Mouse (Mus musculus) neural tube, embryonic 11.5 days (tissue): ENCODE data around the gene Ung. TPM values are rescaled to one million over a fixed set of nuclear protein-coding genes. Genes with fewer than 3 reads are reported as not detected.

Source experiments
- ATAC-seq: fragments of 200-750 bp; cut with Nextera tagmentation; 2 replicates; pipeline ENCODE4 v1.8.0; 2017; ENCODE audit warnings: moderate number of reproducible peaks, mild to moderate bottlenecking, moderate TSS enrichment, moderate library complexity; ENCODE audit not compliant: insufficient read depth, low FRiP score, low TSS enrichment
- DNase-seq: peaks from one replicate; pipeline ENCODE4 v3.0.0-alpha.2; 2015; ENCODE audit warnings: low spot score
- H3K27ac ChIP-seq: fragments of 300-500 bp; sonication (generic); 2 replicates; pipeline ENCODE4 v1.5.1; 2014; ENCODE audit warnings: low read depth, mild to moderate bottlenecking, low read length
- H3K27me3 ChIP-seq: fragments of 300-500 bp; sonication (generic); 2 replicates; pipeline ENCODE4 v1.6.1; 2014; ENCODE audit warnings: mild to moderate bottlenecking, low read length, mixed read lengths; ENCODE audit not compliant: control insufficient read depth, insufficient read depth
- H3K36me3 ChIP-seq: fragments of 300-500 bp; sonication (generic); 2 replicates; pipeline ENCODE4 v1.6.1; 2014; ENCODE audit warnings: mild to moderate bottlenecking, low read length, moderate library complexity, mixed read lengths; ENCODE audit not compliant: control insufficient read depth, insufficient read depth
- H3K4me1 ChIP-seq: fragments of 300-500 bp; sonication (generic); 2 replicates; pipeline ENCODE4 v1.6.1; 2014; ENCODE audit warnings: low read length, mixed read lengths; ENCODE audit not compliant: control insufficient read depth, insufficient read depth
- H3K4me2 ChIP-seq: fragments of 300-500 bp; sonication (generic); 2 replicates; pipeline ENCODE4 v1.6.1; 2014; ENCODE audit warnings: low read depth, mild to moderate bottlenecking, moderate library complexity
- H3K4me3 ChIP-seq: fragments of 300-500 bp; sonication (generic); 2 replicates; pipeline ENCODE4 v1.5.1; 2014; ENCODE audit warnings: low read depth, low read length
- H3K9ac ChIP-seq: fragments of 300-500 bp; sonication (generic); 2 replicates; pipeline ENCODE4 v1.6.1; 2014; ENCODE audit warnings: mild to moderate bottlenecking, low read length
- H3K9me3 ChIP-seq: fragments of 300-500 bp; sonication (generic); 2 replicates; pipeline ENCODE4 v1.6.1; 2016; ENCODE audit warnings: low read length; ENCODE audit not compliant: control insufficient read depth
- WGBS: fragments of 180-500 bp; shearing (Covaris S2); extraction: QIAGEN DNeasy Blood & Tissue Kit; methylation state at CpG from one replicate; pipeline ENCODE4 v1.1.7; 2014; 5-methylcytosine and 5-hydroxymethylcytosine counted together
- polyA plus RNA-seq: library from polyadenylated mRNA; unstranded; fragments of >200 nt; fragmentation: Nextera tagmentation; extraction: Ambion mirVana; gene quantifications from 2 replicates; pipeline ENCODE4 v1.2.1, GENCODE M21; 2014

Gene Ung
- 26.6 and 28.0 TPM in 2 replicates for polyA plus RNA-seq

DNA sequence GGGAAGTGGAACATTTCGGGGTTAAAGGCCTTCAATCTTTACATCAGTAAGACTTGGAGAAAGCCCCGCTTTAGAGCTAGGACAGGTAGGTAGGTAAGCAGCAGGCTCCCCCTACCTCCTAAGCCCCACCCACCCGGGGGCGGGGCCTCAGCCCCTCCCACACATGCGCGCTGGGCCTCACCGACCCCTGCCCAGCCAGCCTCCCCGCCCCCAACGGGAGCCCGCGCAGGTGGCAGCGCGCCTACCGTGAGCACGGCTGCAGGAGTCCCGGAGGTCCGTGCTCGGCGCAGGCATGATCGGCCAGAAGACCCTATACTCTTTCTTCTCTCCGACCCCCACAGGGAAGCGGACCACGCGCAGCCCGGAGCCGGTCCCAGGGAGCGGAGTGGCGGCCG, at the start of gene Ung:
Gene Ung (plus strand): TSS at position 176 of the 395 bp plus-strand sequence.
- Histone ChIP-seq H3K4me3 (peak within 1 kb of the TSS; percentile 72), H3K4me2 (peak within 1 kb of the TSS; percentile 95), H3K27ac (no peak within 1 kb of the TSS), H3K27me3 (no peaks in the 10 kb centered on the region), H3K9me3 (no peaks in the 10 kb centered on the region), H3K36me3 (no peaks in the 10 kb centered on the region), H3K4me1 (peaks cover 4% of the 10 kb centered on the region; the same call in 1 of the 2 replicates), H3K9ac (peak within 1 kb of the TSS; percentile 50)
- WGBS, result under 1% methylated on average over 25 of the region's 29 CpGs
- ATAC-seq (peak; percentile 46), DNase-seq (peak; percentile 78)

- no peak for ATAC-seq
- Histone ChIP-seq H3K9ac (no peak overlapping the region), H3K36me3 (no peaks in the 10 kb centered on the region), H3K4me1 (no peaks in the 10 kb centered on the region), H3K9me3 (no peaks in the 10 kb centered on the region), H3K4me2 (no peak overlapping the region), H3K4me3 (no peak overlapping the region), H3K27ac (no peak overlapping the region), H3K27me3 (no peaks in the 10 kb centered on the region)
- WGBS, result 86% methylated on average over 14 of the region's 14 CpGs
- DNase-seq, result no peak
Measured at GRCm38 (mm10) chr5:114085501-114085900, 44.7 kb upstream of the Ung start.

- no peak overlapping the region for H3K9ac ChIP-seq
- 82% methylated on average over 12 of the region's 12 CpGs for WGBS
- no peak overlapping the region for H3K27ac ChIP-seq
- no peaks in the 10 kb centered on the region for H3K9me3 ChIP-seq
- DNase-seq, result no peak
- no peaks in the 10 kb centered on the region for H3K27me3 ChIP-seq
- no peak for ATAC-seq
- H3K4me2 ChIP-seq, result no peak overlapping the region
- no peak overlapping the region for H3K4me3 ChIP-seq
- no peaks in the 10 kb centered on the region for H3K4me1 ChIP-seq
- H3K36me3 ChIP-seq, result no peaks in the 10 kb centered on the region
Measured at GRCm38 (mm10) chr5:114087875-114088480, 42.2 kb upstream of the Ung start.

- H3K27ac ChIP-seq, result peak overlapping the region; percentile 51
Measured at GRCm38 (mm10) chr5:114090421-114091013, 39.7 kb upstream of the Ung start.

GRCm38 (mm10) chr5:114091057-114091807, 39.0 kb upstream of the Ung start, which contains the start of gene Svop:
Svop (minus strand) TSS chr5:114091570.
- Histone ChIP-seq H3K4me3 (peak within 1 kb of the TSS; percentile 40), H3K4me1 (no peaks in the 10 kb centered on the region), H3K36me3 (no peaks in the 10 kb centered on the region), H3K27me3 (no peaks in the 10 kb centered on the region), H3K4me2 (peak within 1 kb of the TSS; percentile 40), H3K27ac (peak within 1 kb of the TSS; percentile 51), H3K9ac (peak within 1 kb of the TSS; percentile 63), H3K9me3 (no peaks in the 10 kb centered on the region)
- DNase-seq (peak; percentile 86), ATAC-seq (peak; percentile 60)
- WGBS, result 3% methylated on average over 40 of the region's 40 CpGs

More at GRCm38 (mm10) chr5:114090421-114091013, 39.7 kb upstream of the Ung start:
- 23% methylated on average over 7 of the region's 7 CpGs for WGBS
- Histone ChIP-seq H3K36me3 (no peaks in the 10 kb centered on the region), H3K27me3 (no peaks in the 10 kb centered on the region), H3K4me1 (no peaks in the 10 kb centered on the region), H3K4me3 (peak overlapping the region; percentile 40), H3K9me3 (no peaks in the 10 kb centered on the region), H3K4me2 (peak overlapping the region; percentile 40), H3K9ac (peak overlapping the region; percentile 63)
- ATAC-seq (no peak), DNase-seq (no peak)

DNA sequence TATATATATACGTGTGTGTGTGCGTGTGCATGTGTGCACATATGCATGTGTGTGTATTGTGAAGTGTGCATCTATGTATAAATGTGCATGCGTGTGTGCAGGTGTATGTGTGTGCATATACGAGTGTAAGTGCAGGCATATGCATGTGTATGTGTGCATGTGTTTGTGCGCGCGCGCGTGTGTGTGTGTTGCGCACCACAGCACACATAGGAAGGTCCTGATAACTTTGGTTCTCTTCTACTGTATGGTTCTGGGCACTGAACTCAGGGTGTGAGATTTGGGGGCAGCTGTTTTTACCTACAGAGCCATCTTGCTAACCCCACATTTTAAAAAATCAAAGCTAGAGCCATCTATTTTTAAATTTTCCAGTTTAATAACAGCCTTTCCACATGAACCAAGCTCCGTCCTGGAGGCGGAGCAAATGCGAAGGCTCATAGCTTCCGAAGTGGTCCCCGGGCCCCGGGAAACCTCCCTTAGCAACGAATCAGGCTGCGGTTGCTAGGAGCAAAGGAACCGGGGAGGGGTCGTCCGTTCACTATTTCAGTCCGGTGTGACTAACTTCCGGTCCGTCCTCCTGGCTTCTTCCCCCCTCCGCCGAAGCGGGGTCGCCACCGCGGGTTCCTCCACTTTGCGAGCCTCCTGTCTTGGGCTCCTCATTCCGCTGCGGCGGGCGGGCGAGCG, 30.3 kb upstream of the Ung start:
- Histone ChIP-seq H3K9me3 (no peaks in the 10 kb centered on the region), H3K4me1 (peaks cover 11% of the 10 kb centered on the region), H3K27ac (0 out of 2 replicates have a peak overlapping the region, but pooled peaks have one; percentile 34), H3K4me2 (peak overlapping the region; percentile 85), H3K9ac (peak overlapping the region; percentile 91), H3K27me3 (no peaks in the 10 kb centered on the region), H3K36me3 (peaks cover 2% of the 10 kb centered on the region), H3K4me3 (peak overlapping the region; percentile 92)
- DNase-seq (peak; percentile 92), ATAC-seq (peak; percentile 82)
- WGBS, result 7% methylated on average over 36 of the region's 37 CpGs

- peak overlapping the region; percentile 91 for H3K9ac ChIP-seq
- H3K4me3 ChIP-seq, result peak overlapping the region; percentile 92
- H3K9me3 ChIP-seq, result no peaks in the 10 kb centered on the region
- DNase-seq, result no peak
- H3K4me2 ChIP-seq, result peak overlapping the region; percentile 85
- WGBS, result 3% methylated on average over 41 of the region's 64 CpGs
- 0 out of 2 replicates have a peak overlapping the region, but pooled peaks have one; percentile 34 for H3K27ac ChIP-seq
- peaks cover 11% of the 10 kb centered on the region for H3K4me1 ChIP-seq
- no peaks in the 10 kb centered on the region for H3K27me3 ChIP-seq
- ATAC-seq, result 0 out of 2 replicates have a peak, but pooled peaks have one; percentile 31
- H3K36me3 ChIP-seq, result peaks cover 2% of the 10 kb centered on the region
Measured at GRCm38 (mm10) chr5:114100390-114101099, 29.6 kb upstream of the Ung start.

DNA sequence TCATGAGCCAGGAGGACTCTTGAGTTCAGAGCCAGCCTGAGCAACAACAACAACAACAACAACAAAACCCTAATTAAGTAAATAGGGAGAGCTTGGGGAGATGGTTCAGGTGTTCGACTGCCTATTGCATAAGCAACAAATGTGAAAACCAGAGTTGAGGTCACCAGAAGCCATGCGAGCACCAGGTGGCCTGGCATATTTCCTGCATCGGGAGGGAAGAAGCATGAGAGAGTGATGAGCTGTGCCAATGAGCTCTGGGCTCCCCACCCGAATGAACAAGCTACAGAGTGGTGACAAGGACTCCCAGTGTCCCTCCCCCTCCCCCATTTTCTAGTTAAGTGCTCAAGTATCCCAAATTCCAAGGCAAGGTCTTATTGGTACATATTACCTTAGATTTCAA, 28.3 kb upstream of the Ung start:
- H3K36me3 ChIP-seq, result peaks cover 6% of the 10 kb centered on the region
- no peak overlapping the region for H3K9ac ChIP-seq
- H3K4me3 ChIP-seq, result no peak overlapping the region
- H3K27ac ChIP-seq, result no peak overlapping the region
- 86% methylated on average over 4 of the region's 4 CpGs for WGBS
- DNase-seq (no peak), ATAC-seq (no peak)
- no peaks in the 10 kb centered on the region for H3K9me3 ChIP-seq
- H3K4me1 ChIP-seq, result peaks cover 11% of the 10 kb centered on the region
- H3K4me2 ChIP-seq, result no peak overlapping the region
- no peaks in the 10 kb centered on the region for H3K27me3 ChIP-seq
